Mouse (Mus musculus) CH12.LX (cell line): ENCODE measurements around the gene Calcb.

Source experiments
- CTCF ChIP-seq, 2 experiments: IDR thresholded peaks in 1 of 2; conservative IDR thresholded peaks in 1 of 2; 2 replicates each; pipeline ENCODE4 v1.5.1; 2011 to 2012; ENCODE audit warnings: low read depth in 2 of 2, low read length in 2 of 2, improper control_type of control experiment in 1 of 2, inconsistent platforms in 1 of 2, mild to moderate bottlenecking in 1 of 2, moderate library complexity in 1 of 2
- EP300 ChIP-seq: IDR thresholded peaks from 2 replicates; pipeline ENCODE4 v1.6.1; 2011; ENCODE audit warnings: low read length, improper control_type of control experiment
- HCFC1 ChIP-seq: IDR thresholded peaks from 2 replicates; pipeline ENCODE4 v1.6.1; 2012; ENCODE audit warnings: low read depth, mild to moderate bottlenecking, inconsistent platforms, low read length, improper control_type of control experiment
- MEF2A ChIP-seq: IDR thresholded peaks from 2 replicates; pipeline ENCODE4 v1.6.1; 2014; ENCODE audit warnings: low read depth, mild to moderate bottlenecking, inconsistent platforms, low read length, improper control_type of control experiment, borderline replicate concordance
- MXI1 ChIP-seq: IDR thresholded peaks from 2 replicates; pipeline ENCODE4 v1.6.1; 2011; ENCODE audit warnings: mild to moderate bottlenecking, low read depth, low read length, improper control_type of control experiment
- NRF1 ChIP-seq: IDR thresholded peaks from 2 replicates; pipeline ENCODE4 v1.6.1; 2014; ENCODE audit warnings: low read depth, mild to moderate bottlenecking, inconsistent platforms, low read length, improper control_type of control experiment, moderate library complexity
- POLR2A ChIP-seq: IDR thresholded peaks from 2 replicates; pipeline ENCODE4 v1.6.1; 2011; ENCODE audit warnings: low read depth, mild to moderate bottlenecking, improper control_type of control experiment, low read length
- RCOR1 ChIP-seq: conservative IDR thresholded peaks from 2 replicates; pipeline ENCODE4 v1.6.1; 2012; ENCODE audit warnings: low read depth, mild to moderate bottlenecking, inconsistent platforms, low read length, improper control_type of control experiment
- SIN3A ChIP-seq: IDR thresholded peaks from 2 replicates; pipeline ENCODE4 v1.6.1; 2012; ENCODE audit warnings: low read length, improper control_type of control experiment, inconsistent platforms
- SMC3 ChIP-seq: IDR thresholded peaks from 2 replicates; pipeline ENCODE4 v1.6.1; 2011; ENCODE audit warnings: low read depth, low read length, improper control_type of control experiment
- USF1 ChIP-seq: IDR thresholded peaks from 2 replicates; pipeline ENCODE4 v1.6.1; 2014; ENCODE audit warnings: low read depth, mild to moderate bottlenecking, inconsistent platforms, low read length, improper control_type of control experiment
- ZC3H11A ChIP-seq: IDR thresholded peaks from 2 replicates; pipeline ENCODE4 v1.6.1; 2012; ENCODE audit warnings: low read depth, mild to moderate bottlenecking, inconsistent platforms, low read length, improper control_type of control experiment

DNA sequence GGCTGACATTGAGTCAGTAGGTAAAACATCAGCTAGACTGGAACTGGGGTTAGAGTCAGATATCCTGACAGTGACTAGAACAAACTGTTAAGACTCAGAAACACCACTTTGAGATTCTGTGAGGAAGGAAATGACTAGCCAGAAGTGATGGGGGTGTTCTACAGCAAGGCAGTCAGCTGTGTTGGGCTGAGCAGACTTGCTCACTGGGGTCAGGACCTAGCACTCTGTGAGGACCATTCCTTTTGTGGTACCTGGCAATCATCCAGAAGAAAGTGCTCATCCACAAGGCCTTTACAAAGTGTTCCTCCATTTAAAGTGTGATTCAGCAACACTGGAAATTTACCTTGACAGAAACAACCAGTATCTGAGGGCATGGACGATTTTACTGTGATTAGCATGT lies 5.9 kb upstream of the Calcb start:
- TF ChIP-seq EP300, result no peak
- TF ChIP-seq ZC3H11A, result no peak
- no peak for TF ChIP-seq SIN3A
- TF ChIP-seq CTCF (conservative IDR thresholded peaks at IDR 0.05 in 1 of 2, IDR thresholded peaks at IDR 0.05 in 1 of 2; ENCODE audit: low read depth in 2 of 2, low read length in 2 of 2), result no peak
- no peak for TF ChIP-seq NRF1
- TF ChIP-seq MEF2A, result no peak
- TF ChIP-seq SMC3, result no peak
- TF ChIP-seq MXI1, result no peak
- TF ChIP-seq HCFC1, result no peak
- TF ChIP-seq POLR2A, result no peak
- TF ChIP-seq RCOR1, result no peak
- no peak for TF ChIP-seq USF1
